Mouse (Mus musculus): ENCODE measurements at regions not wholly inside any gene's neighbourhood (a gene's known extent, or its start where the extent isn't known, plus 50 kb on each side); places are given as distances from the start of the nearest gene placed in this dataset.

- no peaks in the 10 kb centered on the region for H3K9me3 ChIP-seq (replicated peaks; ENCODE audit: control insufficient read depth, low read length)
- H3K4me2 ChIP-seq (ENCODE audit: low read length) = no peak overlapping the region
- no peak overlapping the region for H3K4me3 ChIP-seq (ENCODE audit: low read depth, low read length)
- H3K27ac ChIP-seq (ENCODE audit: low read depth, low read length) = no peak overlapping the region
- ATAC-seq = no peak
- DNase-seq (ENCODE audit: low spot score) = no peak
- no peaks in the 10 kb centered on the region for H3K36me3 ChIP-seq (ENCODE audit: control insufficient read depth, insufficient read depth, low read length)
- H3K9ac ChIP-seq (ENCODE audit: low read length) = no peak overlapping the region
- no peaks in the 10 kb centered on the region for H3K27me3 ChIP-seq (replicated peaks; ENCODE audit: control insufficient read depth, insufficient read depth, low read length)
- H3K4me1 ChIP-seq (ENCODE audit: control insufficient read depth, insufficient read depth, low read length) = no peaks in the 10 kb centered on the region
- 93% methylated on average over 2 of the region's 2 CpGs for WGBS
Measured at GRCm38 (mm10) chr17:10112118-10112517, 207.5 kb downstream of the Qk start.

- H3K9ac ChIP-seq (ENCODE audit: low read length) = no peak overlapping the region
- H3K36me3 ChIP-seq (ENCODE audit: control insufficient read depth, insufficient read depth, low read length) = no peaks in the 10 kb centered on the region
- H3K27ac ChIP-seq (ENCODE audit: low read depth, low read length) = no peak overlapping the region
- H3K9me3 ChIP-seq (replicated peaks; ENCODE audit: control insufficient read depth, low read length) = no peaks in the 10 kb centered on the region
- no peak for ATAC-seq
- no peaks in the 10 kb centered on the region for H3K4me1 ChIP-seq (ENCODE audit: control insufficient read depth, insufficient read depth, low read length)
- H3K27me3 ChIP-seq (replicated peaks; ENCODE audit: control insufficient read depth, insufficient read depth, low read length) = no peaks in the 10 kb centered on the region
- H3K4me2 ChIP-seq (ENCODE audit: low read length) = no peak overlapping the region
- DNase-seq (ENCODE audit: low spot score) = no peak
- no peak overlapping the region for H3K4me3 ChIP-seq (ENCODE audit: low read depth, low read length)
Measured at GRCm38 (mm10) chr17:10110375-10110675, 209.3 kb downstream of the Qk start.

- DNase-seq (ENCODE audit: low spot score) = peak; percentile 39
- no peaks in the 10 kb centered on the region for H3K4me1 ChIP-seq (ENCODE audit: control insufficient read depth, insufficient read depth, low read length)
- WGBS = 42% methylated on average over 8 of the region's 8 CpGs
- H3K27ac ChIP-seq (ENCODE audit: low read depth, low read length) = no peak overlapping the region
- no peak for ATAC-seq
- no peaks in the 10 kb centered on the region for H3K36me3 ChIP-seq (ENCODE audit: control insufficient read depth, insufficient read depth, low read length)
- no peaks in the 10 kb centered on the region for H3K9me3 ChIP-seq (replicated peaks; ENCODE audit: control insufficient read depth, low read length)
- H3K9ac ChIP-seq (ENCODE audit: low read length) = no peak overlapping the region
- no peak overlapping the region for H3K4me3 ChIP-seq (ENCODE audit: low read depth, low read length)
- no peaks in the 10 kb centered on the region for H3K27me3 ChIP-seq (replicated peaks; ENCODE audit: control insufficient read depth, insufficient read depth, low read length)
- no peak overlapping the region for H3K4me2 ChIP-seq (ENCODE audit: low read length)
Measured at GRCm38 (mm10) chr17:10109511-10110374, 209.9 kb downstream of the Qk start.

GRCm38 (mm10) chr17:10105299-10105698 lies 214.4 kb downstream of the Qk start:
- 84% methylated on average over 3 of the region's 3 CpGs for WGBS

GRCm38 (mm10) chr17:10098199-10098598 lies 221.5 kb downstream of the Qk start:
- 70% methylated on average over 4 of the region's 4 CpGs for WGBS
- H3K27ac ChIP-seq (ENCODE audit: low read depth, low read length) = no peak overlapping the region; the same call in 1 of the 2 replicates

More at GRCm38 (mm10) chr17:10105299-10105698, 214.4 kb downstream of the Qk start:
- no peak overlapping the region for H3K4me2 ChIP-seq (ENCODE audit: low read length)
- no peak overlapping the region for H3K9ac ChIP-seq (ENCODE audit: low read length)
- H3K4me3 ChIP-seq (ENCODE audit: low read depth, low read length) = no peak overlapping the region
- no peaks in the 10 kb centered on the region for H3K9me3 ChIP-seq (replicated peaks; ENCODE audit: control insufficient read depth, low read length)
- ATAC-seq (no peak), DNase-seq (ENCODE audit: low spot score) (no peak)
- H3K36me3 ChIP-seq (ENCODE audit: control insufficient read depth, insufficient read depth, low read length) = no peaks in the 10 kb centered on the region
- H3K27ac ChIP-seq (ENCODE audit: low read depth, low read length) = no peak overlapping the region
- no peaks in the 10 kb centered on the region for H3K27me3 ChIP-seq (replicated peaks; ENCODE audit: control insufficient read depth, insufficient read depth, low read length)
- H3K4me1 ChIP-seq (ENCODE audit: control insufficient read depth, insufficient read depth, low read length) = no peaks in the 10 kb centered on the region

GRCm38 (mm10) chr17:10097691-10098090 lies 222.0 kb downstream of the Qk start:
- Histone ChIP-seq H3K27me3 (replicated peaks; ENCODE audit: control insufficient read depth, insufficient read depth, low read length) (no peaks in the 10 kb centered on the region), H3K27ac (ENCODE audit: low read depth, low read length) (no peak overlapping the region; the same call in 1 of the 2 replicates), H3K36me3 (ENCODE audit: control insufficient read depth, insufficient read depth, low read length) (no peaks in the 10 kb centered on the region), H3K4me3 (ENCODE audit: low read depth, low read length) (no peak overlapping the region), H3K4me2 (ENCODE audit: low read length) (no peak overlapping the region), H3K9ac (ENCODE audit: low read length) (no peak overlapping the region), H3K4me1 (ENCODE audit: control insufficient read depth, insufficient read depth, low read length) (peaks cover 3% of the 10 kb centered on the region; the same call in 1 of the 2 replicates), H3K9me3 (replicated peaks; ENCODE audit: control insufficient read depth, low read length) (no peaks in the 10 kb centered on the region)
- DNase-seq (ENCODE audit: low spot score) (peak; percentile 54), ATAC-seq (peak; percentile 18; the same call in 1 of the 2 replicates)

More at GRCm38 (mm10) chr17:10098199-10098598, 221.5 kb downstream of the Qk start:
- Histone ChIP-seq H3K4me2 (ENCODE audit: low read length) (no peak overlapping the region), H3K9me3 (replicated peaks; ENCODE audit: control insufficient read depth, low read length) (no peaks in the 10 kb centered on the region), H3K4me3 (ENCODE audit: low read depth, low read length) (no peak overlapping the region), H3K27me3 (replicated peaks; ENCODE audit: control insufficient read depth, insufficient read depth, low read length) (no peaks in the 10 kb centered on the region), H3K36me3 (ENCODE audit: control insufficient read depth, insufficient read depth, low read length) (no peaks in the 10 kb centered on the region), H3K9ac (ENCODE audit: low read length) (no peak overlapping the region), H3K4me1 (ENCODE audit: control insufficient read depth, insufficient read depth, low read length) (peaks cover 3% of the 10 kb centered on the region; the same call in 1 of the 2 replicates)
- DNase-seq (ENCODE audit: low spot score) = no peak
- no peak for ATAC-seq

- Histone ChIP-seq H3K4me2 (ENCODE audit: low read length) (no peak overlapping the region), H3K9me3 (replicated peaks; ENCODE audit: control insufficient read depth, low read length) (peaks cover 4% of the 10 kb centered on the region; the same call in 1 of the 2 replicates), H3K36me3 (ENCODE audit: control insufficient read depth, insufficient read depth, low read length) (no peaks in the 10 kb centered on the region), H3K27me3 (replicated peaks; ENCODE audit: control insufficient read depth, insufficient read depth, low read length) (no peaks in the 10 kb centered on the region), H3K4me3 (ENCODE audit: low read depth, low read length) (no peak overlapping the region), H3K27ac (ENCODE audit: low read depth, low read length) (no peak overlapping the region), H3K9ac (ENCODE audit: low read length) (no peak overlapping the region), H3K4me1 (ENCODE audit: control insufficient read depth, insufficient read depth, low read length) (peaks cover 3% of the 10 kb centered on the region; the same call in 1 of the 2 replicates)
- ATAC-seq (no peak), DNase-seq (ENCODE audit: low spot score) (no peak)
- 89% methylated on average over 3 of the region's 3 CpGs for WGBS
Measured at GRCm38 (mm10) chr17:10095841-10096301, 223.8 kb downstream of the Qk start.

GRCm38 (mm10) chr17:10094108-10094521 lies 225.5 kb downstream of the Qk start:
- no peaks in the 10 kb centered on the region for H3K27me3 ChIP-seq (replicated peaks; ENCODE audit: control insufficient read depth, insufficient read depth, low read length)
- ATAC-seq (no peak), DNase-seq (ENCODE audit: low spot score) (no peak)
- no peaks in the 10 kb centered on the region for H3K36me3 ChIP-seq (ENCODE audit: control insufficient read depth, insufficient read depth, low read length)
- H3K4me3 ChIP-seq (ENCODE audit: low read depth, low read length) = no peak overlapping the region
- peaks cover 3% of the 10 kb centered on the region; the same call in 1 of the 2 replicates for H3K4me1 ChIP-seq (ENCODE audit: control insufficient read depth, insufficient read depth, low read length)
- 93% methylated on average over 3 of the region's 3 CpGs for WGBS
- no peak overlapping the region for H3K4me2 ChIP-seq (ENCODE audit: low read length)
- H3K9me3 ChIP-seq (replicated peaks; ENCODE audit: control insufficient read depth, low read length) = peaks cover 4% of the 10 kb centered on the region; the same call in 1 of the 2 replicates
- no peak overlapping the region for H3K27ac ChIP-seq (ENCODE audit: low read depth, low read length)
- no peak overlapping the region for H3K9ac ChIP-seq (ENCODE audit: low read length)

GRCm38 (mm10) chr17:10093437-10094107 lies 226.1 kb downstream of the Qk start:
- Histone ChIP-seq H3K9me3 (replicated peaks; ENCODE audit: control insufficient read depth, low read length) (peaks cover 4% of the 10 kb centered on the region; the same call in 1 of the 2 replicates), H3K27ac (ENCODE audit: low read depth, low read length) (no peak overlapping the region), H3K36me3 (ENCODE audit: control insufficient read depth, insufficient read depth, low read length) (no peaks in the 10 kb centered on the region), H3K4me2 (ENCODE audit: low read length) (no peak overlapping the region), H3K27me3 (replicated peaks; ENCODE audit: control insufficient read depth, insufficient read depth, low read length) (no peaks in the 10 kb centered on the region), H3K4me1 (ENCODE audit: control insufficient read depth, insufficient read depth, low read length) (peaks cover 3% of the 10 kb centered on the region; the same call in 1 of the 2 replicates), H3K4me3 (ENCODE audit: low read depth, low read length) (no peak overlapping the region), H3K9ac (ENCODE audit: low read length) (no peak overlapping the region)
- 88% methylated on average over 8 of the region's 8 CpGs for WGBS
- DNase-seq (ENCODE audit: low spot score) = no peak
- ATAC-seq = no peak

All from forebrain, embryonic 14.5 days (tissue).